Mouse (Mus musculus) embryonic fibroblast, embryonic 13.5 days (primary cell): ENCODE results near the gene Gnptab.

Experiments used
- CTCF ChIP-seq: IDR thresholded peaks from 2 replicates; pipeline ENCODE4 v1.5.1; 2011; ENCODE audit warnings: mild to moderate bottlenecking, control low read depth, low read length, moderate library complexity, borderline replicate concordance; ENCODE audit not compliant: insufficient read depth
- POLR2A ChIP-seq: IDR thresholded peaks from 2 replicates; pipeline ENCODE4 v1.6.1; 2011; ENCODE audit warnings: low read depth, mild to moderate bottlenecking, control low read depth, low read length, moderate library complexity

DNA sequence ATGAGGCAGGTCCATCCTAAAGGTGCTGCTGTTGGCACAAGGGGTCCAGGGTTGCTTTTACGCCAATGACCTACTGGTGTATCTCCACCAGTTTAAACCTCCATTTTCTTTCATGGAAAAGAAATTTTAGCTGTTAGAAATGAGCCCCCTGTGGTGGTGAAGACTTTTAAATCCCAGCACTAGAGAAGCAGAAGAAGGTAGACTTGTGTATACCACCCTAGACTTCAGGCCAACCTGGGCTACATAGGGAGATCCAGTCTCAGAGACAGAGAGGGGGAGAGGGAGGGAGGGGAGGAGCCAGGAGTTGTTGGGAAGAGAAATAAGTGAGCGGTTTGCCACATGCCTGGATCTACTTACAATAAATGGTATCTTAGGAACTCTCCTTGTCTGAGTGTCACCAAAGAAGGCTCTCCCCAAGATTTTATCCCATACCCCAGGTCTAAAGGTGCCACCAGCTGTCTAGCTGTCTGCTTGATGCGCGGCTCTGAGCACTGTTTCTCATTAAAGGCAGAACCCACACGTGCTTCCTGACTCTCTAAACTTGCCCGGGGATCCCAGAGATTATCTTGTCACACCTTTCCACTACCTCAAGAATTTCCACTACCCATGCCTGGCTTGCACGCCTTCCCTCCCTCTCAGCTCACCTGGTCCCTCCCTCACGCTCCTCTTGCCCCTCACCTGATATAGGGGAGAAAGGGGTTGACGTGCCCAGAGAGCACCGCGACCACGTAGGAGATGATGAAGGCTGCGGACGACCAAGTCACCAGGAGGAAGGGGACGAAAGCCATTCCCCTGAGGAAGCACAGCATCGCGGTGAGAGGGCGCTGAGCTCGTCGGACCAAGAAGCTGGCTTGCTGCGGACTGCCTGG is 22.6 kb upstream of the Gnptab start:
- TF ChIP-seq CTCF (no peak), POLR2A (no peak)
